Mouse (Mus musculus): ENCODE measurements at regions not wholly inside any gene's neighbourhood (a gene's known extent, or its start where the extent isn't known, plus 50 kb on each side); places are given as distances from the start of the nearest gene placed in this dataset.

- Histone ChIP-seq H3K4me1 (ENCODE audit: control insufficient read depth, insufficient read depth, low read length) (no peaks in the 10 kb centered on the region), H3K4me3 (ENCODE audit: low read depth, low read length) (no peak overlapping the region), H3K36me3 (replicated peaks; ENCODE audit: control insufficient read depth, insufficient read depth, low read depth, low read length) (no peaks in the 10 kb centered on the region), H3K27me3 (ENCODE audit: control insufficient read depth, insufficient read depth, low read length) (no peaks in the 10 kb centered on the region), H3K27ac (replicated peaks; ENCODE audit: low read depth, low read length) (no peak overlapping the region), H3K9me3 (replicated peaks; ENCODE audit: control insufficient read depth, low read length) (no peaks in the 10 kb centered on the region), H3K4me2 (ENCODE audit: low read depth, low read length) (no peak overlapping the region), H3K9ac (replicated peaks; ENCODE audit: low read length) (no peak overlapping the region)
- DNase-seq (ENCODE audit: low spot score) (no peak), ATAC-seq (replicated peaks; ENCODE audit: insufficient number of reproducible peaks, low FRiP score, low TSS enrichment, low read depth) (no peak)
- 83% methylated on average over 1 of the region's 1 CpGs for WGBS
Observed at GRCm38 (mm10) chr14:98571644-98572043, 402.1 kb upstream of the Dach1 start.

GRCm38 (mm10) chr14:98562002-98562401 is 392.4 kb upstream of the Dach1 start:
- no peaks in the 10 kb centered on the region for H3K4me1 ChIP-seq (ENCODE audit: control insufficient read depth, insufficient read depth, low read length)
- H3K36me3 ChIP-seq (replicated peaks; ENCODE audit: control insufficient read depth, insufficient read depth, low read depth, low read length): no peaks in the 10 kb centered on the region
- H3K9me3 ChIP-seq (replicated peaks; ENCODE audit: control insufficient read depth, low read length): no peaks in the 10 kb centered on the region
- H3K27ac ChIP-seq (replicated peaks; ENCODE audit: low read depth, low read length): no peak overlapping the region
- H3K9ac ChIP-seq (replicated peaks; ENCODE audit: low read length): no peak overlapping the region
- no peaks in the 10 kb centered on the region for H3K27me3 ChIP-seq (ENCODE audit: control insufficient read depth, insufficient read depth, low read length)
- no peak overlapping the region for H3K4me3 ChIP-seq (ENCODE audit: low read depth, low read length)
- ATAC-seq (replicated peaks; ENCODE audit: insufficient number of reproducible peaks, low FRiP score, low TSS enrichment, low read depth) (no peak), DNase-seq (ENCODE audit: low spot score) (no peak)
- no peak overlapping the region for H3K4me2 ChIP-seq (ENCODE audit: low read depth, low read length)

- Histone ChIP-seq H3K27ac (replicated peaks; ENCODE audit: low read depth, low read length) (no peak overlapping the region), H3K36me3 (replicated peaks; ENCODE audit: control insufficient read depth, insufficient read depth, low read depth, low read length) (no peaks in the 10 kb centered on the region), H3K9me3 (replicated peaks; ENCODE audit: control insufficient read depth, low read length) (no peaks in the 10 kb centered on the region), H3K4me3 (ENCODE audit: low read depth, low read length) (no peak overlapping the region), H3K9ac (replicated peaks; ENCODE audit: low read length) (no peak overlapping the region), H3K27me3 (ENCODE audit: control insufficient read depth, insufficient read depth, low read length) (no peaks in the 10 kb centered on the region), H3K4me2 (ENCODE audit: low read depth, low read length) (no peak overlapping the region), H3K4me1 (ENCODE audit: control insufficient read depth, insufficient read depth, low read length) (no peaks in the 10 kb centered on the region)
- ATAC-seq (replicated peaks; ENCODE audit: insufficient number of reproducible peaks, low FRiP score, low TSS enrichment, low read depth): no peak
- no peak for DNase-seq (ENCODE audit: low spot score)
- WGBS: 95% methylated on average over 1 of the region's 1 CpGs
Observed at GRCm38 (mm10) chr14:98539792-98540191, 370.2 kb upstream of the Dach1 start.

GRCm38 (mm10) chr14:98538267-98538666 is 368.7 kb upstream of the Dach1 start:
- no peak; the same call in 1 of the 2 replicates for ATAC-seq (replicated peaks; ENCODE audit: insufficient number of reproducible peaks, low FRiP score, low TSS enrichment, low read depth)

GRCm38 (mm10) chr14:98533600-98533999 is 364.0 kb upstream of the Dach1 start:
- 86% methylated on average over 10 of the region's 10 CpGs for WGBS
- Histone ChIP-seq H3K36me3 (replicated peaks; ENCODE audit: control insufficient read depth, insufficient read depth, low read depth, low read length) (no peaks in the 10 kb centered on the region), H3K27ac (replicated peaks; ENCODE audit: low read depth, low read length) (no peak overlapping the region)

More at GRCm38 (mm10) chr14:98538267-98538666, 368.7 kb upstream of the Dach1 start:
- Histone ChIP-seq H3K4me3 (ENCODE audit: low read depth, low read length) (no peak overlapping the region), H3K4me2 (ENCODE audit: low read depth, low read length) (no peak overlapping the region), H3K27ac (replicated peaks; ENCODE audit: low read depth, low read length) (no peak overlapping the region), H3K27me3 (ENCODE audit: control insufficient read depth, insufficient read depth, low read length) (no peaks in the 10 kb centered on the region), H3K36me3 (replicated peaks; ENCODE audit: control insufficient read depth, insufficient read depth, low read depth, low read length) (no peaks in the 10 kb centered on the region), H3K4me1 (ENCODE audit: control insufficient read depth, insufficient read depth, low read length) (no peaks in the 10 kb centered on the region), H3K9me3 (replicated peaks; ENCODE audit: control insufficient read depth, low read length) (no peaks in the 10 kb centered on the region), H3K9ac (replicated peaks; ENCODE audit: low read length) (no peak overlapping the region)
- DNase-seq (ENCODE audit: low spot score): peak; percentile 30
- WGBS: 47% methylated on average over 4 of the region's 4 CpGs

GRCm38 (mm10) chr14:98520966-98521365 is 351.4 kb upstream of the Dach1 start:
- DNase-seq (ENCODE audit: low spot score) (no peak), ATAC-seq (replicated peaks; ENCODE audit: insufficient number of reproducible peaks, low FRiP score, low TSS enrichment, low read depth) (no peak)
- Histone ChIP-seq H3K4me3 (ENCODE audit: low read depth, low read length) (no peak overlapping the region), H3K36me3 (replicated peaks; ENCODE audit: control insufficient read depth, insufficient read depth, low read depth, low read length) (no peaks in the 10 kb centered on the region), H3K9me3 (replicated peaks; ENCODE audit: control insufficient read depth, low read length) (no peaks in the 10 kb centered on the region), H3K27ac (replicated peaks; ENCODE audit: low read depth, low read length) (no peak overlapping the region), H3K27me3 (ENCODE audit: control insufficient read depth, insufficient read depth, low read length) (no peaks in the 10 kb centered on the region), H3K9ac (replicated peaks; ENCODE audit: low read length) (no peak overlapping the region), H3K4me2 (ENCODE audit: low read depth, low read length) (no peak overlapping the region), H3K4me1 (ENCODE audit: control insufficient read depth, insufficient read depth, low read length) (no peaks in the 10 kb centered on the region)
- 91% methylated on average over 3 of the region's 3 CpGs for WGBS

More at GRCm38 (mm10) chr14:98533600-98533999, 364.0 kb upstream of the Dach1 start:
- Histone ChIP-seq H3K27me3 (ENCODE audit: control insufficient read depth, insufficient read depth, low read length) (no peaks in the 10 kb centered on the region), H3K9me3 (replicated peaks; ENCODE audit: control insufficient read depth, low read length) (no peaks in the 10 kb centered on the region), H3K4me3 (ENCODE audit: low read depth, low read length) (no peak overlapping the region), H3K4me1 (ENCODE audit: control insufficient read depth, insufficient read depth, low read length) (no peaks in the 10 kb centered on the region), H3K4me2 (ENCODE audit: low read depth, low read length) (no peak overlapping the region), H3K9ac (replicated peaks; ENCODE audit: low read length) (no peak overlapping the region)
- ATAC-seq (replicated peaks; ENCODE audit: insufficient number of reproducible peaks, low FRiP score, low TSS enrichment, low read depth) (no peak), DNase-seq (ENCODE audit: low spot score) (no peak)

- Histone ChIP-seq H3K27me3 (ENCODE audit: control insufficient read depth, insufficient read depth, low read length) (no peaks in the 10 kb centered on the region), H3K4me3 (ENCODE audit: low read depth, low read length) (no peak overlapping the region), H3K4me2 (ENCODE audit: low read depth, low read length) (no peak overlapping the region), H3K27ac (replicated peaks; ENCODE audit: low read depth, low read length) (no peak overlapping the region), H3K9me3 (replicated peaks; ENCODE audit: control insufficient read depth, low read length) (no peaks in the 10 kb centered on the region), H3K4me1 (ENCODE audit: control insufficient read depth, insufficient read depth, low read length) (no peaks in the 10 kb centered on the region), H3K36me3 (replicated peaks; ENCODE audit: control insufficient read depth, insufficient read depth, low read depth, low read length) (no peaks in the 10 kb centered on the region), H3K9ac (replicated peaks; ENCODE audit: low read length) (no peak overlapping the region)
- WGBS: 86% methylated on average over 6 of the region's 6 CpGs
- ATAC-seq (replicated peaks; ENCODE audit: insufficient number of reproducible peaks, low FRiP score, low TSS enrichment, low read depth) (no peak), DNase-seq (ENCODE audit: low spot score) (no peak)
Observed at GRCm38 (mm10) chr14:98505321-98505720, 335.8 kb upstream of the Dach1 start.

GRCm38 (mm10) chr14:98477416-98477815 is 307.9 kb upstream of the Dach1 start:
- H3K27me3 ChIP-seq (ENCODE audit: control insufficient read depth, insufficient read depth, low read length): no peaks in the 10 kb centered on the region
- H3K4me3 ChIP-seq (ENCODE audit: low read depth, low read length): no peak overlapping the region
- H3K27ac ChIP-seq (replicated peaks; ENCODE audit: low read depth, low read length): no peak overlapping the region
- ATAC-seq (replicated peaks; ENCODE audit: insufficient number of reproducible peaks, low FRiP score, low TSS enrichment, low read depth) (no peak), DNase-seq (ENCODE audit: low spot score) (no peak)
- no peaks in the 10 kb centered on the region for H3K4me1 ChIP-seq (ENCODE audit: control insufficient read depth, insufficient read depth, low read length)
- H3K4me2 ChIP-seq (ENCODE audit: low read depth, low read length): no peak overlapping the region
- H3K9me3 ChIP-seq (replicated peaks; ENCODE audit: control insufficient read depth, low read length): no peaks in the 10 kb centered on the region
- 80% methylated on average over 8 of the region's 8 CpGs for WGBS
- H3K9ac ChIP-seq (replicated peaks; ENCODE audit: low read length): no peak overlapping the region
- no peaks in the 10 kb centered on the region for H3K36me3 ChIP-seq (replicated peaks; ENCODE audit: control insufficient read depth, insufficient read depth, low read depth, low read length)
